Mouse (Mus musculus): ENCODE data around the gene Aar2. TPM values are rescaled to one million over a fixed set of nuclear protein-coding genes. Genes with fewer than 3 reads are reported as not detected.

The Aar2 gene
- total RNA-seq, 2 experiments from 2014 or later, result 1.2 to 2.5 TPM

DNA sequence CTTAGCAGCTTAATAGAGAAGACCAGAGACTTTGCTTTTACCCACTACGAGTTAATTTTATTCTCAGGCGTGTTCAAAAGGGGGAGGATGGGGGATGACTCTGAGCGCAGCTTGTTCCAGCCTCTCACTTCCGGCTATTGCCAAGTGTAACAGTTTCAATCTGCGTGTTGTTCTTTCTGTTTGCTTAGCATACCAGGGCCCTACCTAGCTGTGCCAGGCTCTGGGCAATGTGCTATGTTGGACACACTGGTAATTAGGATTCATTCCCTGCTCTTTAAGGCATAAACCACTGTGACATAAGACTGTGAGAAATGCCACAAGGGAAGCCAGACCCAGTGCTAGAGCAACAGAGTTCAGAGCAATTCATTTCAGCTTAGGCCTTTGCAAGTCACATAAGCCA lies 16.2 kb downstream of the Aar2 start:
- no peak for ATAC-seq (replicated peaks; ENCODE audit: low FRiP score, poor library complexity, severe bottlenecking)

DNA sequence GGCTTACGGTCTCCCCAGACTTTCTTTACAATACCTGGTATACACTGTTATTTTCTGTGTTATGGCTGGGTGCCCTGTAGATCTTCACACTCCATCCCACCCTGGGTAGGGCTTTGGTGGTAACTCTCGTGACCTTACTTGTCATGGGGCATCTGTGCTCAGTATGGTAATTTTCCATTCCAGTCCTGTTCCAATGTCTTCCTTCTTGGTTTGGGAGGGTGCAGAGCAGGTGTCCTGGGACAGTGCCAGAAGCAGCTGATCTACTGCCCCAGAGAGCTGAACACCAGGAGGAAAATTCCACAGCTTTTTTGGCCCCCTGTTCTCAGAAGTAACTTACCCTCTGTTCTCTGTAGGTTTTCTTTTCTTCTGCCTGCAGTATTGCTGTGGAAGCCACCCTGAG lies 19.1 kb downstream of the Aar2 start:
- no peak for ATAC-seq (replicated peaks; ENCODE audit: low FRiP score, poor library complexity, severe bottlenecking)

DNA sequence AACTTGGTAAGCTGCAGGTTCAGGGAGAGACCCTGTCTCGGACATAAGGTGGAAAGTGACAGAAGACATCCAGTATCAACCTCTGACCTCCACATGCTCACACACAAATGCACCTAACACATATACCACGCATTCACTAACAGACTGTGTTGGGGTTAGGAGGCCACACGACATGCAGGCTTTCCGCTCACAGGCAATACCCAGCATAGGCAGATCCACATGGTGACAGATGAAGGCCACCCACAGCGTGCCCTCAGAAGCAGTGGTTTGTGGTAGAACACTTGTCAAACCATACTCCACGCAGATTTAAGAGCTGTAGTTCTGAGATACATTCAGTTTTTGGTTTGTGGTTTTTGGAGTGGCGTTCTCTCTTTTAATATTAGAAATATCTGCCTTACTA lies 21.3 kb downstream of the Aar2 start:
- ATAC-seq (replicated peaks; ENCODE audit: low FRiP score, poor library complexity, severe bottlenecking), result no peak

DNA sequence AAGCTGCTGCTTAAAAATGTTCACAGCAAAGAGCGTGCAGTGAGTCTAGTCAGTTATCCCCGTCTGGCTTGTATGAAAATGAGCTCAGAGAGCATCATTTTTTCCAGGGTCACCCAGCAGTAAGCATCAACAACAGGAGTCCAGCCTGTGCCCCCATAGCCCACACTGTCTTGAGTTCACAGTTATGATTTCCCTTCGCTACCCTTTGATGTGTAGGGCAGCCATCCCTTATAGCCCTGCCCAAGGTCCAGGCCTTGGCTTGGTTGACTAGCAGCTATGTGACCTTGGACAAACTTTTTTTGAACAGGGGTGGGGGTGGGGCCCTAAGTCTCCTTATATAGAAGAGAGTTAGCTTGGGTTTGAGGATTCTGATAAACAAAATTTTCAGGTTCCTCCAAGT lies 21.9 kb downstream of the Aar2 start:
- ATAC-seq (replicated peaks; ENCODE audit: low FRiP score, poor library complexity, severe bottlenecking), result no peak

DNA sequence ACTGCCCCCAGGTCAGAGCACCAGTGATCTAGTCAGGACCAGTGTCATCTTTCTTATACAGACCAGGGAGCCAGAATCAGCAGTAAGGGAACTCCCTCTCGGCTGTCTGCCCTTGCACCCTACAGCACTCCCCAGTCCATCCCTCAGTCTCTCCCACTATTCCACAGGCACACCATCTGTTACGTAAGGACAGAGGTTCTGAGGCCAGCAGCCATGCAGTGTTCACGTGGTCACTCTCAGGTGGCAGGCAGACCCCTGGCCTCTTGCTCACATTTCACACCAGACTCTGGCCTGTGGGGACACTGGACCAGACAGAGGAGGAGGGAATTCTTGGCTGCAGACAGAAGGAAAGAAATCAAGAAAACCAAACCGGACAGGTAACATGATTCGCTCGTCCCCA lies 24.1 kb downstream of the Aar2 start:
- ATAC-seq (replicated peaks; ENCODE audit: low FRiP score, poor library complexity, severe bottlenecking), result no peak

DNA sequence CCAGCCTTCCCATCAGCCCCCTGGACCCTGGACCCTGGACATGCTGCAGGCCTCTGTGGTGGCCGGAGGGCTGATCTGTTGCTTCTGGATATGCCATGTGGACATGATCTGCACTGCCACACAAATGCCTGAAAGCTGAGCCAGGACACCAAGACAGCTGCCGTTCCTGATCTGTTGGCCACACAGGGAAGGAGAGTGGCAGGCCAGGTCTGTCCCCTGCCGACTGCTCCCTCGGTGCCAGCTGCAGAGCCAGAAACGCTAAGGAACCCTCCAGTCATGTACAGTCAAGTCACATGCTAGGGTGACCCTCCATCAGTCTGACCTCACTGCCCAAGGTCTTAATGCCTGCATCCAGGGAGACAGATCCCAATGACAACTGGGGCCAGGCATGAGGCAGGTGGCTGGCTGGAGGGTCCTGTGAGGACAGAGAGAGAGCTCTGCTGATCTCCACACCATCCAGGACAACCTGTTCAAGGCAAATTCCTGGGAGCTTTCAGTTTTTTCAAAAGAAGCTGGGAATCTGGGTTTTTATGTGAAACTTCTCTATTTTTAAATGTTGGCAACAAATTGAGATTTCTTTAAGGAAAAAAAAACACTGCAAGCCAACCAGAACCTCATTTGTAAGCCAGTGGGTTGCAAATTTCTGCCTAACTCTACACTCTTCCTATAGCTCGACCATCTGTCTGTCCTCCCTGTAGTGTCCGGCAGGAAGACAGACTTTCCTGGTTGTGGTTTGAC lies 29.6 kb downstream of the Aar2 start:
- ATAC-seq (replicated peaks; ENCODE audit: low FRiP score, poor library complexity, severe bottlenecking), result no peak

DNA sequence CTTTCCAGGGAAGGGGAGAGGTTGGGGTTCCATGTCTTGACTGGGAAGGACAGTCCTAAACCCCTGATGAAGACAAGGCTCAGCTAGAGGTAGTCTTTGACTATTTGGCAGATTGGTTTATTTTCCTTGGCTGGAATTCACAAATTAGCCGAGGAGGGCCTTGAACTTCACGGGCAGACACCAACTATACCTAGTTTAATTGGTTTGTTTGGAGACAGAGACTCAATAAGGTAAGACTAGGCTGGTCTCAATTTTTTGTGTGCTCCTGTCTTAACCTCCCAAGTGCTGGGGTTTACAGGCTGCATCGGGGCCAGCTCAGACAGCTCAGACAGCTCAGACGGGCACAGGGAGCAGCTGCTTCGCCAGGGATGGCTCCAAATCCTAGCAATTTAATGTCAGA lies 33.1 kb downstream of the Aar2 start:
- ATAC-seq (replicated peaks; ENCODE audit: low FRiP score, poor library complexity, severe bottlenecking), result no peak

DNA sequence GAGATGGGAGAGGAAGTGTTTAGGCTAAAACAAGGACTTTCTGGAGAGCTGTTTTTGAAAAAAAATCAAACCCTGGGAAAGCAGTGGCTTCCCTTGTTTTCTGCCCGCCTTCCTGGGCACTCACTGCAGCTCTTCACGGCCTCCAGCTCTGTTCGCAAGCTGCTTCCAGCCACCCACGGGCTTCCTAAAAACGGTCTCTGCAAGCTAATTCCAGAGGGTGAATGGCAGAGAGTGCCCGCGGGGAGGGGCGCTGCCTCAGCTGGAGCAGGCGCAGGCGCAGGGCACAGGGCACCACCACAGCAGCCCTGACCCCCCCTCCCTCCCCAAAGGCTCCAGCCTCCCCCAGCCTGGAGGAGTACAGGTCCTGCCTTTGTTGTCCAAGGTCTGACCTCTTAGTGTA lies 33.9 kb downstream of the Aar2 start:
- ATAC-seq (replicated peaks; ENCODE audit: low FRiP score, poor library complexity, severe bottlenecking), result no peak

DNA sequence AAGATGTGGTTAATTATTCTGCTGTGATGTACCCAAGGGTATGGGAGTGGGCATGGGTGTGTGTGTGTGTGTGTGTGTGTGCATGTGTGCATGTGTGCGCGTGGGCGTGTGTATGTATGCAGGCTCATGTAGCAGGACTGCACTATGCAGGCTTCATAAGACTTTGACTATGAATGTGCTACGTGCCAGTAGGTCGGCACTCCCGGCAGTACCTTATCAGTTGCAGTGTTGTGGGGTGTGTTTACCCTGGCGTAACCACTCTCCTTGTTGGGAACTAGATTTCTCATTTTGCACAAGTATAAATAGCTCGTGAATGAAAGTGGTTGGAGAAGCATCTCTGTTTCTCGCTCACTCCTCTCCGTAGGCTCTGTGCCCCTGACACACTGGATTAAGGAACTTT lies 35.5 kb downstream of the Aar2 start:
- ATAC-seq (replicated peaks; ENCODE audit: low FRiP score, poor library complexity, severe bottlenecking), result no peak

DNA sequence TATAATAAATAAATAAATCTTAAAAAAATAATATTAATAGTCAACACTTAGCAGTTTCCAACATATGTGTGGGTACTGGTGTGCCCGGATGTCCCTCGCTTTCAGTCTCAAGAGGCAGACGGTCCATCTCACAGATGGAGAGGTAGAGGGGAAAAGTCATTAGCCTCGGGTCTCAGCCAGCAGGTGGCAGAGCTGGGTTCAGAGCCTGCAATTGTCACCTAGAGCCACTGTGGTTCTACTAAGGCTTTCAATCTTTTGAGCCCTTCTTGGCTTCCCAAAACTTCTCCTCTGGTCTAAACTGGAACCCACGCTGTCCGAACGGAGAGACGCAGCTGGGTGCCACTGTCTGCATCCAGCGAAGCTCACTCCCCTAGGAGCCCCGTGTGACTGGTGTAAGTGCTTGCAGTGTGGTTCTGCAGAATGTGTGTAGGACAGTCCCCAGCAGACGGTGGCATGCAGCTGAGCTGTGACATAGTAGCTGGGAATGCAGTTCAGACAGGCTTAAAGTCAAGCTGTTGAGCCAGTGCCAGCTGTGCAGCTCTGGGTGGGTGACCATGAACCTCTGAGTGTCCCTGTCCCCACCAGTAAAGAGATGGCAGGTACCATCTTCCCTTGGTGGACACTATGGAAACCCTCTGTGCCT lies 36.9 kb downstream of the Aar2 start:
- no peak for ATAC-seq (replicated peaks; ENCODE audit: low FRiP score, poor library complexity, severe bottlenecking)

DNA sequence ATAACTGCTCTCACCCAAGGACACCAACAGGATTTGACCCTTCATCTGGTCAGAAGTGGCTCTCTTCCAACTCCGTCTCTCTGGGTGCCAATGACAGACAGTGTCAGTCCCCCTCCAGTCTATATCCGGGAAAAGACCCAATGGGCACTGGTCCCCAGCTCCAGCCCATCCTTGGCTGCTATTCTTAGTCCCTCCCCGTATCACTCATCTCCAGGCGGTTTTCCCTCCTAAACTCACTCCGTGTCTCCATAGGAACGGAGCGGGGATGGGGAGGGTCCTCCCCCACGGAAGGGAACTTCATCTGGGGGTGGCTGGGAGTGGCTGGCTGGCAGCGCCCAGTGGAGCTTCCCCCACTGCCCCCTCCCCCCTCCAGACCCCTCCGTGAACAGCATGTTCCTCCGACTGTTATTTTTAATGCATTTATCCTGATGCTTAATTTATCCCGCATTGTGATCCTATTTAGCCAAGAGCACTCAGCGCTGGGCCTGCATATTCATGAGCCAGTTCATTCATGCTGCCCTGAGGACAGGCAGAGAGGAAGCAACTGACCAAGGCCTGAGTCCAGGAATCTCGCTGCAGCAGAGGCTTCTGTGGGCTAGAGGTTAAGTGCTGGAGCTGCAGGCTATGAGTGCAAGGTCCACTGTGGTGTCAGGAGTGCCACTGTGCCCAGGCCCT lies 37.5 kb downstream of the Aar2 start:
- no peak for ATAC-seq (replicated peaks; ENCODE audit: low FRiP score, poor library complexity, severe bottlenecking)

DNA sequence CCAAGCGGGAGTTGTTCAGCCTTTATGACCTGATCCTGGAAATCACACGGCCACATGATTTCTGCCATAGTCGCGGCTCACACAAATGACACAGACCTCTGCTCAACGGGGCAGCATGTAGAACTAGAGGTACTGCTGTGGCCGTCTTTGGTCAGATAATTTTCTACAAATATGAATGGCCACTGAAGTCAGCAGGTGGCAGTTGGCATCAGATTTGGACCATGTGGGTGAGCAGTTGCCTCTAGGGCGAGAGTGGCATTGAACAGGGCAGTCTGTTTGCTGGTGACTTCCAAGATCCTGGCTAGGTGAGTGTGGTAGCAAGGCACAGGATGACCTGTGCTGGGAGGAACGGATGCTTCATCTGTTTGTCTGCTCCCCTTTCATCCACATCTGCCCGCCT lies 42.1 kb downstream of the Aar2 start:
- ATAC-seq (replicated peaks; ENCODE audit: low FRiP score, poor library complexity, severe bottlenecking), result no peak

DNA sequence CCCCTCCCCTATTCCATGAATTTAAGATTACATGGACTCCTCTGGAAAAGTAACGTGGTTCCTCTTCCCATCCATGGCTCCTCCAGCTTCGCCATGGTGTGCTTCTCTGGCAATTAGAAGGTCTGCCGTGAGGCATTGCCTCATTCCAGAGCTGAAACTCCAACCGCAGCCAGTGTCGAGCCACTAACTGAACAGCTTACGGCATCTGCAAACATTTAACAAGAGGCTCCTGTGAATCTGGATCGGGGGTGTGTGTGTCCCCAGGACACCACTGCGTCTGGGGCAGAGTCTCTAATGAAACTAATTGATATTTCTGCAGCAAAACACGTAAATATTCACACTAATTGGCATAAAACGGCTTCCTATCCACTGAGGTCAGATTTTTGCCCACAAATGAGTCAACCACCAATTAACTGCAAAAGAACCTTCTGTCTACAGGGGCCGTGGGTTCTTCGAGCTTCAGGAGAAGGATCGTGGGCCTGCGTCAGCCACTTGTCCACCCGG lies 47.7 kb downstream of the Aar2 start:
- ATAC-seq (replicated peaks; ENCODE audit: low FRiP score, poor library complexity, severe bottlenecking), result no peak

DNA sequence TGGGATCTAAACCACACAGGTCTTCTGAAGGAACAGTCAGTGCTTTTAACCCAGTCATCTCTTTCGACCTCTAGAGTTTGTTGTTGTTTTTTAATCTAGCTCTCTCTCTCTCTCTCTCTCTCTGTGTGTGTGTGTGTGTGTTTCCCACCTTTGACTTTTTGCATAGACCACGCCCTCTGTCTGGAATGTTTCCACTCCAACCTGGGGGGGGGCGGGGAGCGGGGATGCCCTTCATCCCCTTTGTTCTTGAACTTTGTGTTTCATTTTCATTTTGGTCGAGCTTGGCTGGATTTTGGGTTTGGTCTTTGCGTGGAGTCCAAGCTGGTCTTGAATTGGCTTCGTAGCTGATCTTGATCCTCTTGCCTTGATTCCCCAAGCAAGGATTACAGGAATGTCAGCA lies 55.2 kb downstream of the Aar2 start:
- no peak for ATAC-seq (replicated peaks; ENCODE audit: low FRiP score, poor library complexity, severe bottlenecking)

DNA sequence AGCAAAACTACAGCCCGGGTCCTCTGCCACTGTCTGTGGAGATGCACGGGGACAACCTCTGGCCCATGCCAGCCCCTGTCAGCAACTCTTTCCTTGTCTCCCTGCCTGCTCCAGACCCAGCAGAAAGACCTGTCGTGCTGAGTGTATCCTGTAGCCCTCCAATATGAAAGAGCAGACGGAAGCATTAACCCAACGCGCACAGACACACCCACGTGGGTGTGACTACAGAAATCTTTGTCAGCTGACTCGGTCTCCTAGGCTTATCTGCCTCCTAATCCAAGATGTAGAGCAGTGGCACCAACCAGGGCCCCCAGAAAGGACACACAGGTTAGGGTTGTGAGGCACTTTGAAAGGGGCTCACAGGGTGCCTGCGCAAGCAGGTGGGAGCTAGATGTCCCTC lies 56.3 kb downstream of the Aar2 start:
- no peak for ATAC-seq (replicated peaks; ENCODE audit: low FRiP score, poor library complexity, severe bottlenecking)

DNA sequence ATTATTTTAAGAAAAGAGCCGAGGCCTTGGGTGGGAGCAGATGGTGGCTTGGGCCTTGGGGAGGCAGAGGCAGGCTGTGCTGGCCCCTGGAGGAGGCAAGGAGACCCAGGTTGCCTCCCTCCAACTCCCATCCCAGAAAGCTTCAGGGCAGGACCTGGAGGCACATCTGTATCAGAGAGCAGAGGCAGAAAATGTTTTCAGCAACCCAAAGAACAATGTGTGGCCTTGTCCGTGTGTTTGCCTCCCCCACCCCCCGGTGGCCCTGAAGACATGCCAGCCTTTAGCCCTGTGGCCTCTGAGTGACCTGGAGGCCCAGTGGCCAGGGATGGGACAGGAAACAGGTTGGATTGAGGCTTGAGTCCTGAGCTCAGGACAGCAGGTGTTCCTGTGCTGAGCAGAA lies 57.8 kb downstream of the Aar2 start:
- no peak for ATAC-seq (replicated peaks; ENCODE audit: low FRiP score, poor library complexity, severe bottlenecking)

DNA sequence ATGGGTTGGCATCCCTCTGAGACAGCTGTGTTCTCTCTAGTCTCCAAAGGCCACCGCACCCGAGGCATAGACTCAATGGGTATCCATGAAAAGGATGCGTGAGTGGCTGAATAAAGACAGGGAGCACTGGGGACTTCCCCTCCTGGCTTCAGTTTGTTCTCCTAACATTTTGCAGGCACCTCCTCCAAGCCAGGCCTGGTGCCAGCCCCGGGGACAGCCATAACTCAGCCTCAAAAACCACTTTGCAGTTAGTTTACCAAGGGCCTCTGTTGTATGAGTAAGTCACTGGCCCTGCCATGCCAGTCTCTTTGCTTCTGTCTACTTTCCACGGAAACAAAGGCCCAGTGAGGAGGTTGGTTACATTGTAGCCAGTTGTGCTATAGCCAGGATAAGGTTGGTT lies 58.6 kb downstream of the Aar2 start:
- ATAC-seq (replicated peaks; ENCODE audit: low FRiP score, poor library complexity, severe bottlenecking), result no peak

DNA sequence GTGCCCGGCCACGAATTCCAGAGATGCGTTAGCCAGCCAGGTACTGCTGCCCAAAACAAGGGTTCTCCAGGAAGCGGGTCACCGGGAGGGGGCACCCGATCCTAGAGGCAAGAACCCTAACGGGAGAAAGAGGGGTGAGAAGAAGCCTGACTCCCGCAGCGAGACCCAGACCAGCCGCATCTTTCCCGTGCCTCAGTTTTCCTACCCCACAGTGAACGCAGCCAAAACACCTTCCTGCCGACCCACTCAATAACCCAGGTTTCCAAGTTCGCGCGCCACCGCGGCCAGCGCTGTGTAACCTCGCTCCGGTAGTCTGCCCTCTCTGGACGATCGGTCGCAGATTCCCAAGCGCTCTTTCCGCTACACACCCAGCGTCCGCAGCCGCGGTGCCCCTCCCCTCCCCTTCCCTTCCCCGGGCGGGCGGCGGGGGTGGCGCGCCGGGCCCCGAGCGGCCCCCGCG lies 65.7 kb downstream of the Aar2 start:
- no peak for ATAC-seq (replicated peaks; ENCODE audit: low FRiP score, poor library complexity, severe bottlenecking)

DNA sequence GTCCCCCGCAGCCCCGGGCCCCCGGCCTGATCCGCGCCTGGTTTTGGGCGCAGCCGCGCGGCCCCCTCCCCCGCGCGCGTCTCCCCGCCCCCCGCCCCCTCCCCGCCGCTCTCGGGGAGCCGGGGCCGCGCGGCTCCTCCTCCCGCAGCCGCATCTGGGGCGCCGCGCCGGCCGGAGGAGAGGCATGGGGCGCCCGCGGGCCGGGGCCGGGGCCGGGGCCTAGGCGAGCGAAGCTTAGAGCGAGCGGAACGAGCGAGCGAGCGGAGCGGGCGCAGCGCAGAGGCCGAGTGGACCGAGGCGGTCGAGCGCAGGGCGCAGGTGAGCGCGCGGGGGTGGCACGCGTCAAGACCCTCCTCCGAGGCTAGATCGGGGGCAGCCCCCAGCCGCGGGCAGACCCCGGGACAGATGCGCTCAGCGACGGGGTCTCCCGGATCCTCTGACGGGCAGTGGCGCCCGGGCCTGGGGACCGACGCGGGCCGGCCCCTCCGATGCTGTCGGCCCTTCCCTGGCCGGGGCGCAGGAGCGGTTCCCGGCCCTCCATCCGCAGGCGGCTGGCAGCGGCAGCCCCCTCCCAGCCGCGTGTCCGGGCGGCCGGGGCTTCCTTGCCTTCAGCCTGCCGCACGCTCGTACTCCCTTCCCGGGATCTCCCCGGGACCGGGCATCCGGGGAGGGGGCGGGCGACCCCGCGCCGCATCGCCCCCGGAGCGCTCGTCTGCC lies 66.3 kb downstream of the Aar2 start, which contains the start of gene Dlgap4:
Gene Dlgap4 (plus strand): TSS at position 165 of the 717 bp plus-strand sequence.
- ATAC-seq (replicated peaks; ENCODE audit: low FRiP score, poor library complexity, severe bottlenecking), result no peak

DNA sequence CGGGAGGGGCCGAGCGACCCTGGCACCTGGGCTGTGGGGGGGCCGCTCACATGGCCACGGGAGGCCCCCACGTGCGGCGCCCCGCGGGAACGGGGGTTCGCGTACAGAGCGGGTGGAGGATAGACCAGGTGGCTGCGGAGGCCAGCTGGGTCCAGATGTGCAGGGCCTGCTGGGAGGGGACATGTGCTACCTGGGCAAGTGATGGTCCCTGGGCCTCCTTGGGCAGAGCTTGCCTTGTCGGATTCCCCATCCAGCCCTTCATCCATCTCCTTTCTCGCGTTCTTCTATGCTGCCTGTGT lies 66.8 kb downstream of the Aar2 start:
- ATAC-seq (replicated peaks; ENCODE audit: low FRiP score, poor library complexity, severe bottlenecking), result no peak
